Comparison of ENCODE assay signal across 8 mouse cellular contexts in the genomic region with DNA sequence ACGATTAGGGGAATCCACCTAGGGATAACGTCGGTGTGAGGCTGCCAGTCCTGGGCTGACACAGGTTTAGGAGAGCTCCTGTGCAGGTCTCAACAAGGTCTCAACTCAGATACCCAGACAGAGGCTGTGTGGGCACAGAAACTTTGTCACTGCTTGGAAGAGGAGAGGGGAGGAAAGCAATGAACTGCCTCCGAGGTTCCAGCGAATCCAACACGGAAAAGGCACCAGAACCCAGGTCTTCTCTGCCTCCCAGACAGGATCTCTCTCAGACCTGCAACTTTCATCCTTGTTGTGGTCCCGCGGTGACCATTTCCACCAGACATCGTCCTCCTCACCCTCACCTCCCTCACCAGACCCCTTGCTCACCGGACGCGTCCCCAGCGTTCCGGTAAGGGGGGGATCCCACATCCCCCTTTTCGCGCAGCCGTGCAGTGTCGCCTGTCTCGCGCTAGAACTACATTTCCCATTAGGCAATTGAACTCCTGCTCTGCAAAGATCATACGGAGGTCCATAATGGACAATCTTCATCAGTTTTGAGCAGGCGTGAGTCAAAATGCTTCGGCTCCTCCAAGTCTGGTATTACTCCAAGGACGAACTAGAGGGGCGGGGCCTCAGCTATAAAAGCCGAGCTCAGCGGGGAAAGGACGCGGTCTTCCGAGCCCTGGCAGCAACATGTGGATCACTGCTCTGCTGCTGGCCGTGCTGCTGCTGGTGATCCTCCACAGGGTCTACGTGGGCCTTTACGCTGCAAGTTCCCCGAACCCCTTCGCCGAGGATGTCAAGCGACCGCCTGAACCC. TPM values are rescaled to one million over a fixed set of nuclear protein-coding genes. Genes with fewer than 3 reads are reported as not detected.
DNase-seq lines count a peak whose midpoint lies in the region; ATAC-seq and TF ChIP-seq lines count a peak whose summit lies in the region.

Elmod3 (minus strand) TSS at position 458 of the 798 bp plus-strand sequence.
Retsat (plus strand) TSS at position 520 of the 798 bp plus-strand sequence.

- H3K4me1 ChIP-seq in MEL (ENCODE audit: control insufficient read depth in 1 of 2, insufficient read depth in 2 of 2, low read length in 2 of 2): peaks cover 8 to 15% of the 10 kb centered on the region in 2 experiments
- peaks cover 4% of the 10 kb centered on the region; the same call in 1 of the 2 replicates for H3K4me1 ChIP-seq in cerebellum, adult 2 months (ENCODE audit: control insufficient read depth, insufficient read depth, low read length)
- H3K4me1 ChIP-seq in forebrain, postnatal 0 days (ENCODE audit: insufficient read depth): peaks cover 6% of the 10 kb centered on the region
- H3K4me1 ChIP-seq in lung, embryonic 15.5 days: peaks cover 24% of the 10 kb centered on the region

- peaks cover 0 to 9% of the 10 kb centered on the region in 2 experiments; a peak in 3 of 4 replicates for H3K36me3 ChIP-seq in MEL (ENCODE audit: control insufficient read depth in 1 of 2, insufficient read depth in 2 of 2, low read length in 2 of 2)
- no peaks in the 10 kb centered on the region for H3K36me3 ChIP-seq in forebrain, postnatal 0 days (ENCODE audit: insufficient read depth)
- no peaks in the 10 kb centered on the region for H3K36me3 ChIP-seq in lung, embryonic 15.5 days

- WGBS in cerebellum, adult 2 months: under 1% methylated on average over 38 of the region's 38 CpGs
- WGBS in forebrain, postnatal 0 days: under 1% methylated on average over 38 of the region's 38 CpGs
- under 1% methylated on average over 38 of the region's 38 CpGs for WGBS in lung, embryonic 15.5 days

- peak; percentile 95 for ATAC-seq in forebrain, postnatal 0 days
- ATAC-seq in lung, embryonic 15.5 days (ENCODE audit: borderline replicate concordance, extremely low read depth, low FRiP score, low TSS enrichment): peak; percentile 89

- peak; percentile 99 for DNase-seq in MEL (ENCODE audit: low read depth, low spot score)
- peak; percentile 85 to 95 for DNase-seq in cerebellum, adult 2 months
- DNase-seq in forebrain, postnatal 0 days: peak; percentile 93
- peak; percentile 96 for DNase-seq in heart, postnatal 4 days
- peak; percentile 91 to 94 for DNase-seq in layer of hippocampus, adult 8-10 months (ENCODE audit: low spot score in 2 of 2)
- DNase-seq in ovary, adult 18-20 months (ENCODE audit: low spot score): peak; percentile 94
- DNase-seq in thymus, postnatal 0 days (ENCODE audit: low spot score): peak; percentile 93

- no peak; a peak in 1 of 4 replicates for TF ChIP-seq EP300 in MEL (IDR thresholded peaks at IDR 0.05; ENCODE audit: low read depth in 1 of 2, low read length in 2 of 2)

- peak; percentile 96 to 100 for TF ChIP-seq POLR2A in MEL (IDR thresholded peaks at IDR 0.05; ENCODE audit: control insufficient read depth in 1 of 2, insufficient read depth in 1 of 2, low read depth in 1 of 2, low read length in 2 of 2, poor library complexity in 1 of 2)
- TF ChIP-seq POLR2A in cerebellum, adult 2 months (IDR thresholded peaks at IDR 0.05; ENCODE audit: borderline replicate concordance, insufficient read depth, low read length): peak; percentile 84; the same call in 1 of the 2 replicates

- TF ChIP-seq RAD21 in MEL (IDR thresholded peaks at IDR 0.05; ENCODE audit: low read depth, low read length): no peak

- H3K27me3 ChIP-seq in MEL (ENCODE audit: control insufficient read depth in 1 of 2, insufficient read depth in 2 of 2, low read length in 2 of 2): no peaks in the 10 kb centered on the region
- H3K27me3 ChIP-seq in cerebellum, adult 2 months (ENCODE audit: control insufficient read depth, insufficient read depth, low read length): no peaks in the 10 kb centered on the region
- no peaks in the 10 kb centered on the region for H3K27me3 ChIP-seq in forebrain, postnatal 0 days (ENCODE audit: insufficient read depth, low read length)
- H3K27me3 ChIP-seq in lung, embryonic 15.5 days: no peaks in the 10 kb centered on the region

- H3K79me2 ChIP-seq in MEL (ENCODE audit: control insufficient read depth, insufficient read depth, low read length, poor library complexity): peaks cover 5% of the 10 kb centered on the region

- H3K4me3 ChIP-seq in MEL (ENCODE audit: control insufficient read depth in 1 of 2, insufficient read depth in 1 of 2, low read depth in 2 of 2, low read length in 2 of 2): peak within 1 kb of the TSS; percentile 68 to 86
- H3K4me3 ChIP-seq in cerebellum, adult 2 months (replicated peaks; ENCODE audit: insufficient read depth, low read depth, low read length): peak within 1 kb of the TSS; percentile 95
- peak within 1 kb of the TSS; percentile 55 for H3K4me3 ChIP-seq in forebrain, postnatal 0 days (ENCODE audit: low read depth, low read length)
- peak within 1 kb of the TSS; percentile 67 for H3K4me3 ChIP-seq in lung, embryonic 15.5 days

- peak within 1 kb of the TSS; percentile 92 for H3K9ac ChIP-seq in MEL (ENCODE audit: control insufficient read depth, low read depth, low read length, poor library complexity, severe bottlenecking)
- H3K9ac ChIP-seq in forebrain, postnatal 0 days: peak within 1 kb of the TSS; percentile 56
- peak within 1 kb of the TSS; percentile 71 for H3K9ac ChIP-seq in lung, embryonic 15.5 days

- no peaks in the 10 kb centered on the region for H3K9me3 ChIP-seq in MEL (replicated peaks; ENCODE audit: insufficient read depth, low read length)
- no peaks in the 10 kb centered on the region for H3K9me3 ChIP-seq in forebrain, postnatal 0 days (ENCODE audit: low read length)
- H3K9me3 ChIP-seq in lung, embryonic 15.5 days: no peaks in the 10 kb centered on the region

- H3K27ac ChIP-seq in MEL (ENCODE audit: control insufficient read depth, low read depth, low read length): peak within 1 kb of the TSS; percentile 66
- peak within 1 kb of the TSS; percentile 60 for H3K27ac ChIP-seq in cerebellum, adult 2 months (ENCODE audit: insufficient read depth, low read length)
- H3K27ac ChIP-seq in forebrain, postnatal 0 days (ENCODE audit: low read depth, low read length): peak within 1 kb of the TSS; percentile 54
- peak within 1 kb of the TSS; percentile 81 for H3K27ac ChIP-seq in lung, embryonic 15.5 days

- TF ChIP-seq CTCF in MEL (IDR thresholded peaks at IDR 0.05 in 2 of 3, conservative IDR thresholded peaks at IDR 0.05 in 1 of 3; ENCODE audit: control insufficient read depth in 1 of 3, insufficient read depth in 1 of 3, low read depth in 2 of 3, low read length in 3 of 3, poor library complexity in 1 of 3, severe bottlenecking in 1 of 3): no peak
- TF ChIP-seq CTCF in cerebellum, adult 2 months (IDR thresholded peaks at IDR 0.05; ENCODE audit: borderline replicate concordance, insufficient read depth, low read depth, low read length): no peak
- TF ChIP-seq CTCF in forebrain, postnatal 0 days (IDR thresholded peaks at IDR 0.05; ENCODE audit: low read depth): no peak

- H3K4me2 ChIP-seq in forebrain, postnatal 0 days (ENCODE audit: low read depth): peak within 1 kb of the TSS; percentile 61
- H3K4me2 ChIP-seq in lung, embryonic 15.5 days: peak within 1 kb of the TSS; percentile 72

TF ChIP-seq in MEL, 35 proteins besides CTCF, POLR2A, EP300 and RAD21 (continues in another document):
- TF ChIP-seq MYB (IDR thresholded peaks at IDR 0.05; ENCODE audit: low read depth, low read length) (no peak), HCFC1 (IDR thresholded peaks at IDR 0.05; ENCODE audit: low read depth, low read length) (peak; percentile 100), MXI1 (IDR thresholded peaks at IDR 0.05; ENCODE audit: low read depth, low read length) (peak; percentile 95), MAZ (IDR thresholded peaks at IDR 0.05; ENCODE audit: low read depth, low read length) (peak; percentile 91), USF1 (IDR thresholded peaks at IDR 0.05; ENCODE audit: low read depth, low read length) (peak; percentile 56; the same call in 1 of the 2 replicates), POLR2AphosphoS2 (IDR thresholded peaks at IDR 0.05; ENCODE audit: low read length) (peak; percentile 99), TBP (IDR thresholded peaks at IDR 0.05; ENCODE audit: low read depth, low read length) (peak; percentile 99), POLR2AphosphoS5 (IDR thresholded peaks at IDR 0.05; ENCODE audit: borderline replicate concordance, low read depth, low read length) (peak; percentile 88; the same call in 1 of the 2 replicates), JUND (IDR thresholded peaks at IDR 0.05; ENCODE audit: low read depth, low read length) (no peak), GATA1 (IDR thresholded peaks at IDR 0.05; ENCODE audit: low read depth, low read length) (0 out of 2 replicates have a peak, but pooled peaks have one; percentile 5), TAL1 (IDR thresholded peaks at IDR 0.05; ENCODE audit: low read length) (no peak), ELF1 (IDR thresholded peaks at IDR 0.05; ENCODE audit: low read depth, low read length) (peak; percentile 75), ZMIZ1 (IDR thresholded peaks at IDR 0.05; ENCODE audit: low read depth, low read length) (peak; percentile 99)

RNA-seq across cellular contexts. Expression of gene Elmod3, which starts in this region (rescaled TPM):
- total RNA-seq in MEL (2012; rRNA removed): 4.2 and 4.6 TPM in 2 replicates
- polyA plus RNA-seq in MEL (2012; ENCODE audit: insufficient read depth in 1 of 2, insufficient read length in 2 of 2, low read depth in 1 of 2, low replicate concordance in 2 of 2, missing spikeins in 1 of 2): 10 to 100 TPM in 1 of 2 experiments, not detected in 1; 14.1 TPM
- polyA plus RNA-seq in cerebellum, adult 2 months (2012; rRNA removed): 32.5 and 32.7 TPM in 2 replicates
- 12.8 and 13.1 TPM in 2 replicates for total RNA-seq in forebrain, postnatal 0 days (2014; rRNA removed)
- polyA plus RNA-seq in forebrain, postnatal 0 days (2015; fragmentation: Nextera tagmentation; extraction: Ambion mirVana): 16.5 and 18.3 TPM in 2 replicates
- 10 to 100 TPM in 1 of 2 experiments, 1 to 10 TPM in 1; 7.6 to 10.2 TPM for total RNA-seq in heart, postnatal 4 days (2021)
- total RNA-seq in layer of hippocampus, adult 8-10 months (2022): 10 to 100 TPM; 24.3 to 30.2 (median 26.8) TPM
- 16.2 and 17.7 TPM in 2 replicates for polyA plus RNA-seq in lung, embryonic 15.5 days (2015; fragmentation: Nextera tagmentation; extraction: Ambion mirVana)
- 11.8 and 13.9 TPM in 2 replicates for polyA plus RNA-seq in thymus, postnatal 0 days (2015; fragmentation: Nextera tagmentation; extraction: Ambion mirVana)

RNA-seq across cellular contexts. Expression of gene Retsat, which starts in this region (rescaled TPM):
- total RNA-seq in MEL (2012; rRNA removed): 35.1 and 40.3 TPM in 2 replicates
- 10 to 100 TPM in 1 of 2 experiments, not detected in 1; 61.5 TPM for polyA plus RNA-seq in MEL (2012; ENCODE audit: insufficient read depth in 1 of 2, insufficient read length in 2 of 2, low read depth in 1 of 2, low replicate concordance in 2 of 2, missing spikeins in 1 of 2)
- polyA plus RNA-seq in cerebellum, adult 2 months (2012; rRNA removed): 13.7 and 15.6 TPM in 2 replicates
- 3.2 and 7.5 TPM in 2 replicates for total RNA-seq in forebrain, postnatal 0 days (2014; rRNA removed)
- 6.2 and 7.2 TPM in 2 replicates for polyA plus RNA-seq in forebrain, postnatal 0 days (2015; fragmentation: Nextera tagmentation; extraction: Ambion mirVana)
- total RNA-seq in heart, postnatal 4 days (2021): 100 to 1,000 TPM in 1 of 2 experiments, 10 to 100 TPM in 1; 91.3 to 105 TPM
- 100 to 1,000 TPM in 1 of 4 experiments, 10 to 100 TPM in 3; 63.5 to 114 (median 84.2) TPM for total RNA-seq in layer of hippocampus, adult 8-10 months (2022)
- 18.5 and 18.8 TPM in 2 replicates for polyA plus RNA-seq in lung, embryonic 15.5 days (2015; fragmentation: Nextera tagmentation; extraction: Ambion mirVana)
- polyA plus RNA-seq in thymus, postnatal 0 days (2015; fragmentation: Nextera tagmentation; extraction: Ambion mirVana): 8.4 and 10.5 TPM in 2 replicates

Comparison
In these comparisons a context has a peak if more than half of its experiments do, and no peak if none do; other contexts are left out.
1. Peak in every context shown above with its lines: DNase-seq, ATAC-seq, H3K4me3 ChIP-seq and H3K27ac ChIP-seq.